Mouse (Mus musculus): ENCODE results near the gene Cdc37l1. TPM values are rescaled to one million over a fixed set of nuclear protein-coding genes. Genes with fewer than 3 reads are reported as not detected.
"Not testable (repeated sequence)": the region's sequence is repeated elsewhere in the genome, so short reads cannot be mapped to it uniquely, and the experiment has no call there.

The Cdc37l1 gene
- polyA plus RNA-seq, 1 experiment: 26.0 TPM

GRCm38 (mm10) chr19:28995366-28995765 lies 5.2 kb downstream of the Cdc37l1 start:
- WGBS: 37% methylated on average over 5 of the region's 5 CpGs
- H3K36me3 ChIP-seq (ENCODE audit: control insufficient read depth, insufficient read depth, low read length): peaks cover 31% of the 10 kb centered on the region

DNA sequence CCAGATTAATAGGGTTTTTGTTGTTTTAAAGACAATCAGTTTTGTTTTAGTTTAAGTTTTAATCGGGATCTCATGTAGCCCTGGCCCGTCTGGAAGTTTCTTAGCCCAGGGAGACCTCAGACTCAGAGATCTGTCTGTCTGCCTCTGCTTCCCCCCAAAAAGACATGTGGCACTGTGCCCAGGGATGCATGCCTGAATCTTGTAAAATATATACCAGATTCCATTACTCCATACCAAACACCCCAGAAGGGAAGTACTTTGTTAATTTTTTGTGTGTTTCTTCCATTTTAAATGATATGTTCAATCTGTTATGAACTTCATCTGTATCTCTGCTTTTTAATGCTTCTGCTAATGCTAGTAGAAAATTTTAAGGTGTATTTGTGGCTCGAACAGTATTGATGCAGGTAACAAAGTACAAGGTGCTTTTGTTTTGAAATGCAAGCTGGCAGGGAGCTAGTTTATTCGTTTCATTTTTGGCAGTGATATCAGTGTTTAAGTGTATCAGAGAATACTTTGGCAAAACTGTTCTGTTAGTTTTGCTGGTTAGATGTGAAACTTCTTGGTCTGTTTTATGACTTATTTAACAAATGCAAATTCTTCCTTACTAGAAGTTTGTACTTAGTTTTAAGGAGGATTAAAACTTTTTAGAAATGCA lies 8.0 kb downstream of the Cdc37l1 start:
- TF ChIP-seq CTCF (IDR thresholded peaks at IDR 0.05; ENCODE audit: borderline replicate concordance, control insufficient read depth, extremely low read depth, insufficient read depth, low read length, poor library complexity) (no peak), POLR2A (IDR thresholded peaks at IDR 0.05; ENCODE audit: control insufficient read depth, extremely low read depth, insufficient read depth, low read length, poor library complexity) (no peak)
- Histone ChIP-seq H3K4me3 (ENCODE audit: control insufficient read depth, insufficient read depth, low read length) (no peak overlapping the region), H3K36me3 (ENCODE audit: control insufficient read depth, insufficient read depth, low read length) (peaks cover 43% of the 10 kb centered on the region), H3K27ac (ENCODE audit: control insufficient read depth, insufficient read depth, low read length) (no peak overlapping the region), H3K4me1 (replicated peaks; ENCODE audit: control insufficient read depth, insufficient read depth, low read length) (peaks cover 5% of the 10 kb centered on the region), H3K27me3 (ENCODE audit: control insufficient read depth, insufficient read depth, low read length) (no peaks in the 10 kb centered on the region)
- WGBS: 97% methylated on average over 4 of the region's 4 CpGs
- no peak for DNase-seq

More at GRCm38 (mm10) chr19:28995366-28995765, 5.2 kb downstream of the Cdc37l1 start:
- no peak overlapping the region for H3K27ac ChIP-seq (ENCODE audit: control insufficient read depth, insufficient read depth, low read length)
- no peaks in the 10 kb centered on the region for H3K27me3 ChIP-seq (ENCODE audit: control insufficient read depth, insufficient read depth, low read length)
- no peak overlapping the region for H3K4me3 ChIP-seq (ENCODE audit: control insufficient read depth, insufficient read depth, low read length)
- TF ChIP-seq POLR2A (IDR thresholded peaks at IDR 0.05; ENCODE audit: control insufficient read depth, extremely low read depth, insufficient read depth, low read length, poor library complexity): no peak
- TF ChIP-seq CTCF (IDR thresholded peaks at IDR 0.05; ENCODE audit: borderline replicate concordance, control insufficient read depth, extremely low read depth, insufficient read depth, low read length, poor library complexity): no peak
- peaks cover 7% of the 10 kb centered on the region for H3K4me1 ChIP-seq (replicated peaks; ENCODE audit: control insufficient read depth, insufficient read depth, low read length)
- DNase-seq: no peak

DNA sequence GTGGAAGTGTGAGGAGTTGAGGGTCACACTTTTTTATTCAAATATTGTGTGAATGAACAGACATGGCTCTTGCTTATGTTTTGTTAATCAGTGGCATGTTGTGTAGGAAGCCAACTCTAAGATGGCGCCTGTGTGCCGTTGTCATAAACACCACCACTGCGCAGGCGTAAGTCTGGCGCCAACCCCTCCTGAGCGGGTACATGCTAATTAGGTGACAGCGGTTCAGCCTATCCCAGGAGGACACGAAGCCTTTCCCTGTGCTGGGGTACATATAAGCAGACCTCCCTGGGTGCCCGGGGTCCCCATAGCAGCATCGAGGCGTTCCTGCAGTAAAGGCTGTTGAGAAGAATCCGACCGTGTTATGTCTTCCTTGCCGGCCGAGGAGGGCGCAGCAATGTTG lies 10.2 kb downstream of the Cdc37l1 start:
- not testable (repeated sequence) for H3K4me1 ChIP-seq (replicated peaks; ENCODE audit: control insufficient read depth, insufficient read depth, low read length)
- WGBS: 98% methylated on average over 16 of the region's 16 CpGs
- H3K36me3 ChIP-seq (ENCODE audit: control insufficient read depth, insufficient read depth, low read length): peaks cover 35% of the 10 kb centered on the region

GRCm38 (mm10) chr19:29008069-29008706 lies 18.0 kb downstream of the Cdc37l1 start:
- WGBS: 97% methylated on average over 3 of the region's 3 CpGs
- no peak for DNase-seq
- no peaks in the 10 kb centered on the region for H3K4me1 ChIP-seq (replicated peaks; ENCODE audit: control insufficient read depth, insufficient read depth, low read length)
- no peak overlapping the region for H3K27ac ChIP-seq (ENCODE audit: control insufficient read depth, insufficient read depth, low read length)
- peaks cover 31% of the 10 kb centered on the region for H3K36me3 ChIP-seq (ENCODE audit: control insufficient read depth, insufficient read depth, low read length)
- no peaks in the 10 kb centered on the region for H3K27me3 ChIP-seq (ENCODE audit: control insufficient read depth, insufficient read depth, low read length)
- TF ChIP-seq POLR2A (IDR thresholded peaks at IDR 0.05; ENCODE audit: control insufficient read depth, extremely low read depth, insufficient read depth, low read length, poor library complexity) (no peak), CTCF (IDR thresholded peaks at IDR 0.05; ENCODE audit: borderline replicate concordance, control insufficient read depth, extremely low read depth, insufficient read depth, low read length, poor library complexity) (no peak)
- H3K4me3 ChIP-seq (ENCODE audit: control insufficient read depth, insufficient read depth, low read length): no peak overlapping the region

More for the DNA sequence above, 10.2 kb downstream of the Cdc37l1 start:
- not testable (repeated sequence) for H3K4me3 ChIP-seq (ENCODE audit: control insufficient read depth, insufficient read depth, low read length); H3K27ac ChIP-seq (ENCODE audit: control insufficient read depth, insufficient read depth, low read length); DNase-seq; H3K27me3 ChIP-seq (ENCODE audit: control insufficient read depth, insufficient read depth, low read length)

- no peak for DNase-seq
- Histone ChIP-seq H3K36me3 (ENCODE audit: control insufficient read depth, insufficient read depth, low read length) (peaks cover 36% of the 10 kb centered on the region), H3K27me3 (ENCODE audit: control insufficient read depth, insufficient read depth, low read length) (no peaks in the 10 kb centered on the region), H3K27ac (ENCODE audit: control insufficient read depth, insufficient read depth, low read length) (no peak overlapping the region), H3K4me3 (ENCODE audit: control insufficient read depth, insufficient read depth, low read length) (no peak overlapping the region), H3K4me1 (replicated peaks; ENCODE audit: control insufficient read depth, insufficient read depth, low read length) (no peaks in the 10 kb centered on the region)
- TF ChIP-seq CTCF (IDR thresholded peaks at IDR 0.05; ENCODE audit: borderline replicate concordance, control insufficient read depth, extremely low read depth, insufficient read depth, low read length, poor library complexity): no peak
- no peak for TF ChIP-seq POLR2A (IDR thresholded peaks at IDR 0.05; ENCODE audit: control insufficient read depth, extremely low read depth, insufficient read depth, low read length, poor library complexity)
- 96% methylated on average over 11 of the region's 11 CpGs for WGBS
Measured at GRCm38 (mm10) chr19:29009046-29009445, 18.9 kb downstream of the Cdc37l1 start.

- WGBS: 97% methylated on average over 12 of the region's 12 CpGs
- no peaks in the 10 kb centered on the region for H3K27me3 ChIP-seq (ENCODE audit: control insufficient read depth, insufficient read depth, low read length)
- TF ChIP-seq POLR2A (IDR thresholded peaks at IDR 0.05; ENCODE audit: control insufficient read depth, extremely low read depth, insufficient read depth, low read length, poor library complexity) (no peak), CTCF (IDR thresholded peaks at IDR 0.05; ENCODE audit: borderline replicate concordance, control insufficient read depth, extremely low read depth, insufficient read depth, low read length, poor library complexity) (no peak)
- no peak overlapping the region for H3K4me3 ChIP-seq (ENCODE audit: control insufficient read depth, insufficient read depth, low read length)
- no peaks in the 10 kb centered on the region for H3K4me1 ChIP-seq (replicated peaks; ENCODE audit: control insufficient read depth, insufficient read depth, low read length)
- H3K36me3 ChIP-seq (ENCODE audit: control insufficient read depth, insufficient read depth, low read length): peaks cover 49% of the 10 kb centered on the region
- H3K27ac ChIP-seq (ENCODE audit: control insufficient read depth, insufficient read depth, low read length): no peak overlapping the region
- no peak for DNase-seq
Measured at GRCm38 (mm10) chr19:29011355-29011990, 21.3 kb downstream of the Cdc37l1 start.

Data from thymus, adult 2 months (tissue).